Mouse (Mus musculus) spleen, postnatal 14 days (tissue): Measurements from ENCODE around the gene Spem2.
"Not testable (repeated sequence)": the region's sequence is repeated elsewhere in the genome, so short reads cannot be mapped to it uniquely, and the experiment has no call there.

ENCODE experiments used
- DNase-seq, 2 experiments: peaks; one replicate each; pipeline ENCODE4 v3.0.0; 2021 to 2022; ENCODE audit warnings: low spot score in 2 of 2

Spem2 gene

DNA sequence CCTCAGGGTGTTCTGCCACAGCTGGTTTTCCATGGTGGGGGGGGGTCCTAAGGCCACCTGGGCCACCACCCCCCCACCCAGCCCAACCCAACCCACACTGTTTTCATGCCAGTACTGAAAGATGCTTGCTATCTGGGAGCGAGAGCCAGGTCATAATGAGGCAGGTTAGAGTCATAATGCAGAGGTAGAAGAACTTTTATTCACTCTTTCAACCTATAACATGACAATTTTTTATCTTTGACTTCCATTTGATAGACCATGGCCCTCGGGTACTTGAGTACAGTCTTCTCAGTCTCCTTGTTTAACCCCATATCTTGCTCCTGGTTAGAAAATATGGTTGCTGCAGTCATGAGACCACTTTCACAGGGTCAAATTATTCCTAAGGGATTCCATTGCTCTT is at the start of gene Spem2:
Spem2 (minus strand) TSS at position 101 of the 400 bp plus-strand sequence.
- no peak for DNase-seq

DNA sequence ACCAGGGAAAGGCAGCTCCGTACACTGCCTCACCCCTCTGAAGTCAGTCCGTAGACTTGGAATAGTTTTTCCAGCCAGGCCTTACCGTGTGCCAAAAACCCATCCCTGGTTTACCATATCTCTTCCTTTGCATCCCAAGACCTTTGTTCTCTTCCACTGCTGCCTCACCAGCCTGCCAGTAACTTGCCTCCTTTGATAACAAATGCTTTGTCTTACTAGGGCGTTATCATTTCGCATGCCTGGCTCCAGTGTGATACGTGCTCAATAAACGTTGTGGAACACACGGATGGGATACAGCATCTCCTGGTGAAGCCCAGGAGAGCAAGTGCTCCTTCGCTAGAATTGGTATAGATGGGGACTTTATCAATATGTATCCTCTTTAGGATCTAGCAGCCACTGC is 49.1 kb upstream of the Spem2 start:
- DNase-seq = no peak

DNA sequence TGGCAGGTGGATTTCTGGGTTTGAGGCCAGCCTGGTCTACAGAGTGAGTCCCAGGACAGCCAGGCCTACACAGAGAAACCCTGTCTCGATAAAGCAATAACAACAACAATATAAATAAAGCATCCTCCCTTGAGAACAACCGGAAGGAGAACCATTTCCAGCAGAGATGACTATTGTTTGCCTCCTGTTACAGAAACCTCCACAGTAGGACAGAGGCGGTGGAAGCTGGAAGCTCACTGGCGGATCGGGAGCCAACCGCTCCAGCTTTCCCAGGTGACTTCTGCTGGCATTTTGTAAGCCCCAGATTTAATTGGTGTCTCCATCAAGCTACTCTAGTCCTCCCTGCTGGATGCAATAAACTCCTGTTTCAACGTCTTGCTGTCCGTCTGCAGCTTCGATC is 47.3 kb upstream of the Spem2 start:
- no peak for DNase-seq

DNA sequence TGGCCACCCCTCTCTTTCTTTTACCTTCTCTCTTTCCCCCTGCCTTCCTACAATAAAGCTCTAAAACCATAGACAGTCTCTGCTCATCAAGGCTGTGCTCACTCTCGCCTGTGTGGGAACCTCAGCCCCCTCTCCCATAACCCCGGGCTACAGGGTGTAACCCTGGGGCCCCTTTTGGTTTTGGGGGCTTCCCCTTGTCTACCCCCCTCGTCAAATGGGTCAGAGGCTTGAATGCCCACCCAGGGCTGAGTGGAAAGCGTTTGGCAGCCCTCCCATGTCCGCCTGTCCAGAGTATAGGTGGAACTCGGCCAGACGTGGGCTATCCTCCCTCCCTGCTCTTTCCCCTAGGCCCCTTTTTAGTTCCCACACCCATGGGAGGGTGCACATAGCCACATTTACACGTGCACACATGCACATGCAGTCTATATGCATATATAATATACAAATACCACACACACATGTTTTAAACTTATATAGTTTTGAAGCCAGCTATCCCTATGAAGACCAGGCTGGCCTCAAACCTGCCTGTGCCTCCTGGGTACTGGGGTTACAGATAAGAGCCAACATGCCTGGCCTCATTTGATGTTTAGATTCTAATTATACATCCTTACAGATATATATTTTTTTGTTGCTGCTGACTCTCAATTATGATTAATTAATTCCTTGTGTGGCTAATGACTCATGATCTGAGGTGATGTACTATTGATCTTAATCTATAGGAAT is 46.0 kb upstream of the Spem2 start:
- no peak for DNase-seq

DNA sequence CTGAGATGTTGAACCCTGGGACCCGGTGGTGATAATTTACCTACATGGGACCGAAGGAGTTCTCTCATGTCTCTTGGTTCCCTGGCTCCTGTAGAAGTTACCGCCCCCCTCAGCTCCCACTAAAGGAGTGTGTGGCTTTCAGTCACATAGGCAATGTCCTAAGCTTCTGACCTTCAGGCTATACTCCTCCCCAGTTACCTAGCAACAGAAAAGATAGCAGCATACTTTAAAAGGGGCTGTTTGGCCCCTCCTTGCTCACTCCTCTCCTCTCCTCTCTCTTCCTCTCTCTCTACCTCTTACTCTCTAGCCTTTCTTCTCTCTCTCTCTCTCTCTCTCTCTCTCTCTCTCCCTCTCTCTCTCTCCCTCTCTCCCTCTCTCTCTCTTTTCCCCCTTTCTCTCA is 45.5 kb upstream of the Spem2 start:
- not testable (repeated sequence) for DNase-seq

DNA sequence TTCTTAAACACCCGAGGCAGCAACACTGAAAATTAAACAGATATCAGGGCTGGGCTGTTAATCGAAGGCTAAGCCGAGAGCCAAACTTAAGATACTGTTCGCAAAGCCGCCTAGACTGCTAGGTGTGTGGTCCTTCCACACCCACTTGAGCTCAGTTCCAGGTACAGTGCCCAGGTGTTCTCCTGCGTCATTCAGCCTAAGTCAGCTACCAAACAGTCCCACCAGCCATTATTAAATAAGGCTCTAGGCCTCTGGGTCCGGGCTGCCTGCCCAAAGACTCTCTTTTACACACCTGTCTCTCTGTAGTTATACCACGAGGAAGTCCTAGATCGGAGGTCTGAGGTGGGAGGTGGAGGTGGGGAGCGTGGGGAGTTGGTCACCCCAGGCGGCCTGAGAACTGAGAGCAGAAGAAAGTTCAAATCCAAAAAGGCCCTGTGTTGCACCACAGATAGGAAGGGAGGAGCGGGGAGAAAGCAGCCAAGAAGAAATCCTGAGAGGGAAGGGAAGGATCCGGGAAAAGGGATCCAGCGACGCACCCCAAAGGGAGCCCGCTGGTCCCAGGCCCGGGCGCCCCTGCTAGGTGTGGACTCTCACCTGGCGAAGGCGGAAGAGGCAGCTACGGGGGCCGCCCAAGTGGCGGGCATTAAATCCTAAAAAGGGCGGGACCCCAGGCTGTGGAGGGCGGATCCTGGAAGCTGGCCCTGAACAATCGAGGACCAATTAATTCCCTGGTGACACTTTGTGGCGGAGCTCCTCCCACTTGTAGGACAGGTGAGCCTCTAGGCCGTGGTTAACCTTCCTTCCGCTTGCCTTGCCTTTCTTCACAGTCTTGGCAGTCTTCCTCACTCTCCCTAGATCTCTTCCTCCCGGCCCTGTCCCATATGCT is 40.1 kb upstream of the Spem2 start, which contains the start of gene Tnk1:
Tnk1 (minus strand) TSS at position 618 of the 886 bp plus-strand sequence.
- no peak for DNase-seq

DNA sequence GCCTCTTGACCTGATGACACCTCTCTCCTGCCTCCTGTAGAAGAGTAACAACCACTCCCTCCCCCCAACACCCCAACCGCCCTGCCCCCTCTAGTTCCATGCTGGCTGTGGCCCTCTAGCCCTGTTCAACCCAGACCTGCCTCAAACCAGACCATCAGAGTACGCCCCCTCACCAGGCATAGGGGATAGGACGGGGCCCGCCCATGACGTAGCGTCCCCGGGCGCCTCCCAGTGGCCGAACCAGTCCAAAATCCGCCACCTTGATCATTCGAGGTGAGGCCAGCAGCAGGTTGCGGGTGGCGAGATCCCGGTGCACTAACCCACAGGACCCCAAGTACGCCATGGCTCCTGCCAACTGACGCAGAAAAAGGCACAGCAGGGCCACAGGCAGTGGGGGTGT is 37.1 kb upstream of the Spem2 start:
- DNase-seq = peak; percentile 63 to 73

DNA sequence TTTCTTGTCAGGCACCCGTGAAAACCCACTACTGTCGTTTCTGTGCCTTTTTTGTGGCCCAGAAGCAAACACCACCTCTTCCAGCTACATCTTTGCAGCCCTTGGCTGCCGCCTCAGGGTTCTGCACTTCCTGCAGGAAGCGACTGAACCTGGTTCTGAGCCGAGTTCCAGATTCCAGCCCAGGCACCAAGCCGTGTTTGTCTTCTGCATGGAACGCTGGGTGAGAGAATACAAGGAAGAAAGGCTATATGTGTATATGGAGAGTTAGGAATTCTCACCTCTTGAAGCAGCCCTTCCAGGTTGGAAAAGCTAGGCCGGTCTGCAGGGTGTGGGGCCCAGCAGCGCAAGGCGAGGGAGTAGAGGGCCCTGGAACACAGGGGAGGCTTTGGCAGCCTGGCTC is 36.4 kb upstream of the Spem2 start:
- DNase-seq = no peak

DNA sequence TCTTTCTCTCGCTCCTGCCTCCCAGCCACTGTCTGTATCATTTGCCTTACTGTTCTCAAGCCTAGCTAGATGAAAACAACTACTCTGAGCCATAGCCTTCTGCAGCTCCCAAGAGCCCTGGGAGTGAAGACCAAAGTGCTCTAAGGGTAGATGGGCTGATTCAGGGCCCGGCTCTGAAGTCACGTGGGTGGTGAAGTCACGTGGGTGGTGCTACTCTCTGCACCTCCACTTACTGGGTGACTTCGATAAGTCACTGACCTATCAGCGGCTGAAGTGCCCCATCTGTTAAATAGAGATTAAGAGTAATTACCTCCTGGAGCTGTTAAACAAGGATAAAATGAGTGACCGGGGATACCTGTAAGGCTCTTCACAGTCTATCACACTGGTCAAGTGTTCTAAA is 35.7 kb upstream of the Spem2 start:
- peak; percentile 69 to 74 for DNase-seq

DNA sequence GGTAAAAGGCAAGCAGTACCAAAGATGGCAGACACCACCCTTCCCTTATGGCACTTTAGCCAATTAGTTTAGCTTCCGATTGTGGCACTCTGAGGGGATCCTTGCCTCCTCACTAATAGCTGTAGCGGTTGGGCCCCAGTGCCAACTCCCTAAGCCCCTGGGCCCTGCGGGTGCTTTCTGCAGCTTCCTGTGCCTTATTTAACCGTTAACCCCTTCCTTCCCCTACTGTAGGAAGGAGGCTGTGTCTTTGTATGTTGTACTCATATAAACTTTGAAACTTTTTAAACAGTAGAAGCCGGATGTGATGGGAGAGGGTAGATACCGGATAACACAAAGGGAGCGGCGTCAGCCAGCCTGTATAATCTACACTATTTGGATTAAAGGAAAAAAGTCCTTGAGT is 32.5 kb upstream of the Spem2 start:
- DNase-seq = no peak

DNA sequence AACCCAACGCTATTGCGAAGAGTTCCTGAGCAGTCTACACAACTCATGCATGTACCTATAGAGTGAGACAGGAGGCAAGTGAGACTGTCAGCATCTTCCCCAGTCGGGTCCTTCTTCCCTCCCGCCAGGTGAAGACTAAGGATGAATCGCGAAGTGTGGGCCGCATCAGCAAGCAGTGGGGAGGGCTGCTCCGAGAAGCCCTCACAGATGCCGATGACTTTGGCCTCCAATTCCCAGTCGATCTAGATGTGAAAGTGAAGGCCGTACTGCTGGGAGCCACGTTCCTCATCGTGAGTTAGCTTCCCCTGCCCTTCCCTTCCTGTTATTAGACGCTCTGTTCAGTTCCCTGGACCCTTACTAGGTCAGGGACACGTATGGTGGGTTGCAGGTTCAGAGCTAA is 31.6 kb upstream of the Spem2 start:
- no peak for DNase-seq

DNA sequence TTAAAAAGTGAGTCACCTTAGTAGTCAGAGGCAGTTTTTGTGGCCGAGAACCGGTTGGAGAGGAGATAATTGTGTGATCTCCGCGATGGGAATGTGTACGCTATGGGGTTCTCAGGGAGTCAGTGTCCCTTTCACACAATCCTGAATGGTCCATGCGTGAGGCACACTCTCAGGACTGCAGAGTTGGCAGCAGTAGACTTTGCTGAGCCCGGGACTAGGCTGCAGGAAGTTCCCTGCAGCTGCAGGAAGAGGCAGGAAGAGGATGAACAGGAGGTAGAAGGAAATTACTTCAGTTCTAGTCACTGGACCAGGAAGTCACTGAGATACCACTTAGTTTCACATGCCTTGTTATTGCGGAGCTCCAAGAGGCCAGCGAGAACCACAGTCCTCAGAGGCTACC is 30.9 kb upstream of the Spem2 start:
- DNase-seq = no peak

DNA sequence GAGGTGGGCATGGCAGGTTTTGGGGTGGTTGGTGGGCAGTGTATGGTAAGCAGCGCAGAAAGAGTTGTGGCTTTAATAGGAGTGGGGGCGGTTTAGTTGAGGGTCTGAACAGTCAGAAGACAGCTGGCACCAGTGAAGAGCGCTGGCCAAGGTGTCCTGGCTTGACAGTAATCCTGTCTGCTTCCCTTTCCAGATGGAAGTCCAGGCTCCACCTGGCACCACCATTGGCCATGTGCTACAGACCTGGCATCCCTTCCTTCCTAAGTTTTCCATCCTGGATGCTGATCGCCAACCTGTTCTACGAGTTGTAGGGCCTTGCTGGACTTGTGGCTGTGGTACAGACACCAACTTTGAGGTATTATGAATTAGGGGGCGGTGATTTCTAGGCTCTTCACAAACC is 29.8 kb upstream of the Spem2 start:
- no peak for DNase-seq

DNA sequence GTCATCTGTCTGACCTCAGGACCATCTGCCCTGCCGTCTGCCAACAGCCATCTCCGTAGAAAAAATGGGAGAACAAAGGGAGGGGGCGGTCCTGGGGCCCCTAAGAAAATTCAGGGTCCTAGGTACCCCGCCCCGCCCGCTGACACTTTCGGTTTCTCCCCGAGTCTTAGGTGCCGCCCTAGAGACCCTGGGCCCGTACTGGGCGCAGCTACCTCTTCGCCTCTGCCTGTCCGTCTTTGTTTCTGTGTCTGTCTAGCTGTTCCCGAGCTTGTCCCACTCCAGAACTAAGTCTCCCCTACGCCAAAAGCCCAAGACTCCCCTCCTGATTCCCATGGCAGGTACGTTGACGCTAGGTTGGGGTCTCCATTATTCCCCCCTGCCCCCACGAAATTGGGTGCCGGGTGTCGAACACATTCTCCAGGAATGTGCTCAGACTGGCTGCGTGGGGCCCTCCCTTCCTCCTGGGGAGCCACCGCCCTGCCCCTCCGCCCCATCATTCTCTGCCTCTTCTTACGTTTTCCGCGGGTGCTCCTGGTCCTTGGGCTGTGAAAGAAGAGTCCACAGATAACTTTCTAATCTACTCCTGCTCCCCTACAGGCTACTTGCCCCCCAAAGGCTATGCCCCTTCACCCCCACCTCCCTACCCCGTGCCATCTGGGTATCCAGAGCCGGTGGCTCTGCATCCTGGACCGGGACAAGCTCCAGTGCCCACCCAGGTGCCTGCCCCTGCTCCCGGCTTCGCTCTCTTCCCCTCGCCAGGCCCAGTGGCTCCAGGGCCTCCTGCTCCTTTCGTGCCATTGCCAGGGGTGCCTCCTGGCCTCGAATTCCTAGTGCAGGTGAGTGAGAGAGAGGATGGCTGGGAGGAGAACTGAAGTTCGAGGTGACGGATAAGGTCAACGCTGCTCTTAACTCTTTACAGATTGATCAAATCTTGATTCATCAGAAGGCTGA is 28.7 kb upstream of the Spem2 start:
- DNase-seq = no peak

DNA sequence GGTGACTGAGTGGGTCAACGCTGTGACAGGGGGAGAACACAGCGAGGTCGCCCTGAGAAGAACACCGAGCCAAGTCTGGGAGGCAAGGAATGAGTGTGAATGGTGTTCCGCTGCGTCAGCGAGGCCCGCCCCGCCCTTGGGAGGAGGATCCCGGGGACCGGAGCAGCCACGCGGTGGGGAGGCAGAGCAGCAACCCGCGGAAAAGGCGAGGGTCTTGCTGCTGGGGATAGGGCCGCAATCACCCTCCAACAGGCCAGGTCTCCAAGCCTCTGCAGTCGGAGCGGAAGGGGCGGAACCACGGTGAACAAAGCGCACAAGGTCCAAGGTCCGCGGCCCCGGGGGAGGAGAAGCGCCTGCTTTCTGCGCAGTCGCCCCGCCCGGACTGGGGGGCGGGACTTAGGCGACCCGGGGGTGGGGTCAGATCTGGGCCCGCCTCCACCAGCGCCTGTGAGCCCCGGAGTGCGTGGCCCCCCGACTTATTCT is 28.0 kb upstream of the Spem2 start, which contains the start of gene Plscr3:
Plscr3 (plus strand) TSS at position 179 of the 483 bp plus-strand sequence.
- peak; percentile 89 to 91 for DNase-seq

DNA sequence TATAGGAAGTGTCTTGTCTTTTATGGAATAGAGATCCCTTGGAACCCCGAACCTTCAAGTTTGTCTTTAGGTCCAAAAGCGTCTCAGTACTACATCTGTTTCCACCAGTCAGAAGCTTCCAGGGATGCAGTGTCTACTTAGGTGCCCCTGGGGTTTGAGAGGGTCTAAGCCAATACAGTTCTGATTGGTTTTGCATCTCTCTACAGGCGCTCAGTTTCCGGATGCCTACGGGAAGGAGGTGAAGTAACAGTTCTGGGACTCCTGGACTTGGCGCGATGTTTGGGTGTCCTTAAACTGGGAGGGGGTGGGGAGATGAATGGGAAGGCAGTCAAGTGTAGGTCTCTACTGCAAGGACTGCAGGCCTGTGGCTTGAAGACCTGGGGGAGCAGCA is 20.4 kb upstream of the Spem2 start:
- DNase-seq = no peak

DNA sequence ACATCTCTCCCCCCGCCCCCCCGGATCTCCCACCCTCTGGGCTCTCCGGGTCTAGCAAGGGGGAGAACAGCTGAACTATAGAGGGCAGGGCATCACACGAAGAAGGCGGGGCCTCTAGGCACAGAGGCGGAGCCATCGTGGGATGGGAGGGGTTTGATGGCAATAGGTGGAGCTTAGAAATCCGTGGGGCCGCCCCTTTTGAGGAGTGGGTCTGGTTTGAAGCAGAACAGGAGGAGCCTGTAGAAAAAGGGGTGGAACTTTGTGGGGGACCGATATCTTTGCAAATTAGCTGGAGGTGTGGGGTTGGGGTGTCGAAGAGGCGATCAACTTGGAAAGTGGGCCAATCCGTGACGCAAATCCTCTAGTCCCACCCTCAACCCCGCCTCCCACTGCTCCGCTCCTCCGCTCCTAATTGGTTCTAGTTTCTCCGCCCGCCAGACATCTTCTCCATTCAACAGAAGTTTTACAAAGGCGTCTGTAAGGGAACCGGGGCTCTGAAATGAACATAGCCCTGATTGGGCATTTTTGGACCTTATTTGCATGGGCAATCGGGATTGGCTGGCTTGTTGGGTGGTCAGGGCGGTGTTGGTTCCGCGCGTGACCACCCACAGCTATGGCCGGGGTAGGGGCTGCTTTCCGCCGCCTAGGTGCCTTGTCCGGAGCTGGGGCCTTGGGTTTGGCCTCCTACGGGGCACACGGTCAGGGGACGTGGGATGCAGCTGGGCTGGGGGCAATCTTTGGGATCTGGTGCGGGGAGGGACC is 19.9 kb upstream of the Spem2 start, which contains the start of gene Tmem256:
Tmem256 (plus strand) TSS at position 563 of the 762 bp plus-strand sequence.
- peak; percentile 80 to 86 for DNase-seq

DNA sequence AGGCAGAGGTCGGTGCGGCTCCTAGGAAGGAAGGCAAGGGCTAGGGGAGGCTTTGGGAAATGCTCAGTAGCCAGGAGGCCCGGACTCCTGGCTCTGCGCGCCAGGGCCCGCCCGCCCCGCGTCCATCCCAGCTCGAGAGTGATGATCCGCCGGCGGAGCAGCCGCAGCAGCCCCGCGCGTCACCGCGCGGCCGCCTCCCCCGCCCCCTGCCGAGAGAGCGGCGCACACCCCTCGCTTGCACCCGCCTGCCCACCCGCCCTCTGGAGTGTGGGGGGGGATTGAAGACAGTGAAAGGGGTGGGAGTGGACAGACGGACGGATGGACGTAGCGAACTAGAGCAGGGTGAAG is 19.3 kb upstream of the Spem2 start, which contains the start of gene Nlgn2:
Nlgn2 (minus strand) TSS at position 181 of the 348 bp plus-strand sequence.
- no peak for DNase-seq

DNA sequence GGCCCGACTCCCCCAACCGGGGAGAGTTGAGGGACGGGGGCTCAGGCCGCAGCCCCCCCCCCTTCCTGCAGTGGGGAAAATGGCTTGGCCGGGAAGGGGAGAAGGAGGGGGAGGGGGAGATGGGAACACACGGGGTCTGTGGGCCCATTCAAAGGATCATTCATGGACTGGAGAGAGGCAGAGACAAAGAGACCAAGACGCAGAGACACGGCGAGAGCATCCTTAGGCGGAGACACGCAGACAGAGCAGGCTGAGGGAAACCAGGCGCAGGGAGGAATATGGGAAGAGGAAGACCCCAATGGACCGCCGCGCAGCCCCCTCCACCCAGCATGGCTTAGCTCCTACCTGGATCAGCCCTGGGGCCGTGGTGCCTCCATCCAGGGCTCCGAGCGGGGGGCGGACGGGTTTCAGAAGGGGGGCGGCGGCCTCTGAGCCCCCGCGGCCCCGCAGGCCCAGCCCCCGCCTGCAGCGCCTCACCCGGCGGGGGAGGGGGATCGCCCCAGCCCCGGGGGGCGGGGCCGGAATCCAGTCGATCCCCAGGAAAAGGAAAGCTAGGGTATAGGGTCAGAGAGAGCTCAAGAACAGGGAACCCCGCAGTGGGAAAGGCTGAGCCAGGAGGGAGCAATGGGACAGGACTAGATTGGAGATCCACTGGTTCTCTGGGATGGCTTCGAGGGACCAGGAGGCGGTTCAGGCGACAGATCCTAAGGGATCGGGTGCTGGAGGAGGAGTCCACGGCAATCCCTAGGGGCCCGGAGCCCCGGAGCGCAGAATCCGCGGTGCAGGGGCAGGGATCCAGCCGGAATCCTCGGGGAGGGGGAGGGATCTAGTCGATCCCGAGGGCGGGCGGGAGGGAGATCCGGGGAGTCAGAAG is 18.7 kb upstream of the Spem2 start:
- DNase-seq = no peak

DNA sequence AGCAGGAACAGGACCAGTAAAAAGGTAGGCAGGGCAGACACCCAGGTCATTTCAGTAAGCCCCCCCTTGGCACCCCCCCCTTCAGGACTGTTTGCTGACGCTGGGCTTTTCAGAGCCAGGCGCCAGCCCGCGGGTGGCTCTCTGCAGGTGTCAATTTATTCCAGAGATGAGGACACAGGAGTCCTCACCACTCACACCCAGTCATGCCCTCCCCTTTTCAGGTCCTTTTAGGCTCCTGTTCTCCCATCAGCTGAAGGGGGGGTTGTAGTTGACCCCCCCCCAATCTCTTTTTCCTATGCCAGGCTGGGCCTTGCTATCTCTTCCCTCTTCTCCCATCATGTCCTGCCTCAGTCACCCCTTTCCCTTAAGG is 17.7 kb upstream of the Spem2 start:
- DNase-seq = no peak
